Mouse (Mus musculus) liver, adult 2 months (tissue): ENCODE data around the gene H6pd. TPM values are rescaled to one million over a fixed set of nuclear protein-coding genes. Genes with fewer than 3 reads are reported as not detected.

Experiments
- DNase-seq: peaks from one replicate; pipeline ENCODE4 v3.0.0-alpha.2; 2011; ENCODE audit warnings: low read depth, low spot score; ENCODE audit errors: extremely low read depth
- H3K27ac ChIP-seq: fragments of 200-500 bp; replicated peaks from 2 replicates; pipeline ENCODE4 v1.5.1; 2012; ENCODE audit warnings: low read depth, mild to moderate bottlenecking, control low read depth, inconsistent platforms, low read length; ENCODE audit not compliant: insufficient read depth
- H3K27me3 ChIP-seq: fragments of 200-500 bp; 2 replicates; pipeline ENCODE4 v1.6.1; 2012; ENCODE audit warnings: mild to moderate bottlenecking, moderate library complexity, low read length, inconsistent platforms; ENCODE audit not compliant: control insufficient read depth, insufficient read depth
- H3K36me3 ChIP-seq: fragments of 200-500 bp; 2 replicates; pipeline ENCODE4 v1.6.1; 2012; ENCODE audit warnings: low read length, inconsistent platforms; ENCODE audit not compliant: control insufficient read depth, insufficient read depth
- H3K4me1 ChIP-seq: fragments of 200-500 bp; 2 replicates; pipeline ENCODE4 v1.6.1; 2011; ENCODE audit warnings: low read length; ENCODE audit not compliant: control insufficient read depth, insufficient read depth
- H3K4me3 ChIP-seq: fragments of 200-500 bp; 2 replicates; pipeline ENCODE4 v1.5.1; 2011; ENCODE audit warnings: low read depth, mild to moderate bottlenecking, control low read depth, low read length, moderate library complexity; ENCODE audit not compliant: insufficient read depth
- H3K79me2 ChIP-seq: fragments of 200-500 bp; 2 replicates; pipeline ENCODE4 v1.6.1; 2012; ENCODE audit warnings: inconsistent platforms, mild to moderate bottlenecking, low read length, moderate library complexity; ENCODE audit not compliant: control insufficient read depth, insufficient read depth
- H3K9ac ChIP-seq: fragments of 200-500 bp; 2 replicates; pipeline ENCODE4 v1.6.1; 2012; ENCODE audit warnings: low read depth, mild to moderate bottlenecking, control low read depth, inconsistent platforms, low read length
- CTCF ChIP-seq: fragments of 200-500 bp; IDR thresholded peaks from 2 replicates; pipeline ENCODE4 v1.5.1; 2011; ENCODE audit warnings: low read depth, low read length, control low read depth
- POLR2A ChIP-seq: fragments of 200-500 bp; IDR thresholded peaks from 2 replicates; pipeline ENCODE4 v1.6.1; 2011; ENCODE audit warnings: low read length, control low read depth; ENCODE audit not compliant: insufficient read depth; ENCODE audit errors: extremely low read depth
- WGBS: fragments of 180-500 bp; shearing (Covaris S2); methylation state at CpG from one replicate; pipeline ENCODE4 v1.1.7; 2018; 5-methylcytosine and 5-hydroxymethylcytosine counted together
- polyA plus RNA-seq: library from polyadenylated mRNA; depleted of rRNA; stranded (reverse); fragments of >200 nt; gene quantifications from 2 replicates; pipeline ENCODE4 v1.2.3, GENCODE M21; 2012; rRNA removed
- total RNA-seq: library from RNA; depleted of rRNA; stranded (reverse); fragments of >200 nt; gene quantifications from 2 replicates; pipeline ENCODE4 v1.2.3, GENCODE M21; 2014; rRNA removed

The H6pd gene
- total and polyA plus RNA-seq, 2 experiments = 121 to 205 TPM

GRCm38 (mm10) chr4:149935470-149935869 is 73.4 kb downstream of the H6pd start:
- no peaks in the 10 kb centered on the region for H3K79me2 ChIP-seq
- H3K36me3 ChIP-seq = no peaks in the 10 kb centered on the region
- DNase-seq = no peak
- no peaks in the 10 kb centered on the region for H3K27me3 ChIP-seq
- TF ChIP-seq POLR2A (no peak), CTCF (no peak)
- H3K9ac ChIP-seq = no peak overlapping the region
- H3K4me1 ChIP-seq = no peaks in the 10 kb centered on the region
- no peak overlapping the region for H3K27ac ChIP-seq
- 89% methylated on average over 6 of the region's 6 CpGs for WGBS
- H3K4me3 ChIP-seq = no peak overlapping the region

GRCm38 (mm10) chr4:149933519-149934245 is 75.1 kb downstream of the H6pd start:
- H3K4me1 ChIP-seq = 0 out of 2 replicates have a peak, but pooled peaks cover 2% of the 10 kb centered on the region
- no peak overlapping the region for H3K27ac ChIP-seq
- WGBS = 84% methylated on average over 16 of the region's 16 CpGs
- no peaks in the 10 kb centered on the region for H3K79me2 ChIP-seq
- TF ChIP-seq POLR2A (no peak), CTCF (no peak)
- H3K36me3 ChIP-seq = no peaks in the 10 kb centered on the region
- DNase-seq = no peak
- no peak overlapping the region for H3K4me3 ChIP-seq
- H3K9ac ChIP-seq = no peak overlapping the region
- H3K27me3 ChIP-seq = no peaks in the 10 kb centered on the region

GRCm38 (mm10) chr4:149933025-149933424 is 75.8 kb downstream of the H6pd start:
- Histone ChIP-seq H3K27ac (no peak overlapping the region), H3K27me3 (no peaks in the 10 kb centered on the region), H3K4me1 (0 out of 2 replicates have a peak, but pooled peaks cover 2% of the 10 kb centered on the region), H3K4me3 (no peak overlapping the region), H3K9ac (no peak overlapping the region), H3K79me2 (no peaks in the 10 kb centered on the region), H3K36me3 (no peaks in the 10 kb centered on the region)
- peak; percentile 8 for DNase-seq
- no peak for TF ChIP-seq POLR2A
- no peak for TF ChIP-seq CTCF
- 82% methylated on average over 7 of the region's 7 CpGs for WGBS

- Histone ChIP-seq H3K36me3 (no peaks in the 10 kb centered on the region), H3K4me1 (0 out of 2 replicates have a peak, but pooled peaks cover 2% of the 10 kb centered on the region), H3K9ac (no peak overlapping the region), H3K4me3 (no peak overlapping the region), H3K27me3 (no peaks in the 10 kb centered on the region), H3K79me2 (no peaks in the 10 kb centered on the region), H3K27ac (no peak overlapping the region)
- 86% methylated on average over 9 of the region's 9 CpGs for WGBS
- TF ChIP-seq CTCF = no peak
- TF ChIP-seq POLR2A = no peak
- DNase-seq = no peak
Observed at GRCm38 (mm10) chr4:149932108-149932815, 76.6 kb downstream of the H6pd start.

- no peaks in the 10 kb centered on the region for H3K79me2 ChIP-seq
- H3K36me3 ChIP-seq = no peaks in the 10 kb centered on the region
- no peak for DNase-seq
- H3K4me3 ChIP-seq = no peak overlapping the region
- no peaks in the 10 kb centered on the region for H3K27me3 ChIP-seq
- H3K9ac ChIP-seq = no peak overlapping the region
- TF ChIP-seq CTCF (no peak), POLR2A (no peak)
- 64% methylated on average over 3 of the region's 3 CpGs for WGBS
- H3K27ac ChIP-seq = no peak overlapping the region
- 0 out of 2 replicates have a peak, but pooled peaks cover 2% of the 10 kb centered on the region for H3K4me1 ChIP-seq
Observed at GRCm38 (mm10) chr4:149930755-149931154, 78.1 kb downstream of the H6pd start.

Other genes starting within 250 kb of the H6pd start
- 14.3 and 21.5 TPM in 2 replicates for gene Slc25a33, start 234.7 kb downstream of the H6pd start, total RNA-seq
- 11.0 and 12.7 TPM in 2 replicates for gene Slc25a33, start 234.7 kb downstream of the H6pd start, polyA plus RNA-seq
- 0.54 and 0.92 TPM in 2 replicates for gene Spsb1, start 54.0 kb downstream of the H6pd start, total RNA-seq
- 0.91 and 1.3 TPM in 2 replicates for gene Spsb1, start 54.0 kb downstream of the H6pd start, polyA plus RNA-seq
- gene Gpr157, start 78.3 kb upstream of the H6pd start, total RNA-seq = 1.6 and 2.0 TPM in 2 replicates
- gene Gpr157, start 78.3 kb upstream of the H6pd start, polyA plus RNA-seq = 1.4 and 2.0 TPM in 2 replicates
- gene Slc2a5, start 110.3 kb upstream of the H6pd start, total RNA-seq = 7.8 and 8.0 TPM in 2 replicates
- 2.9 and 3.3 TPM in 2 replicates for gene Slc2a5, start 110.3 kb upstream of the H6pd start, polyA plus RNA-seq
- not detected in 2 replicates for gene Slc2a7, start 139.9 kb upstream of the H6pd start, total RNA-seq
- gene Slc2a7, start 139.9 kb upstream of the H6pd start, polyA plus RNA-seq = not detected in 2 replicates
- not detected in 2 replicates for gene Car6, start 192.3 kb upstream of the H6pd start, total RNA-seq
- gene Car6, start 192.3 kb upstream of the H6pd start, polyA plus RNA-seq = not detected in 2 replicates
- 386 and 392 TPM in 2 replicates for gene Eno1, start 227.7 kb upstream of the H6pd start, total RNA-seq
- gene Eno1, start 227.7 kb upstream of the H6pd start, polyA plus RNA-seq = 283 and 350 TPM in 2 replicates